Mouse (Mus musculus) lung, postnatal 10 days (tissue): Measurements from ENCODE around the gene Ppp1r15a.
A peak's percentile ranks its signal among the peaks of the same experiment; 100 is the strongest.
"Not testable (repeated sequence)": the region's sequence is repeated elsewhere in the genome, so short reads cannot be mapped to it uniquely, and the experiment has no call there.

ENCODE experiments used
- DNase-seq: peaks from one replicate; pipeline ENCODE4 v3.0.0; 2021

Ppp1r15a gene

DNA sequence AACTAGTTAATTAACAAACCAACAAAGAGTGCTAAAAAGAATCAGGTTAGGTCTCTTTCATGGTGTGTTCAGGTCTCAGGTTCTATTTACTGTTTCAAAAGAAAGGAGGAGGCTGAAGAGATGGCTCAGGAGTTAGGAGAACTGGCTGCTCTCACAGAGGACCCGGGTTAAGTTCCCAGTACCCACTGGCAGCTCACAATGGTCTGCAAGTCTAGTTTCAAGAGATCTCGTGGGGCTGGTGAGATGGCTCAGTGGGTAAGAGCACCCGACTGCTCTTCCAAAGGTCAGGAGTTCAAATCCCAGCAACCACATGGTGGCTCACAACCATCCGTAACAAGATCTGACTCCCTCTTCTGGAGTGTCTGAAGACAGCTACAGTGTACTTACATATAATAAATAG is 45.8 kb downstream of the Ppp1r15a start:
- DNase-seq = not testable (repeated sequence)

DNA sequence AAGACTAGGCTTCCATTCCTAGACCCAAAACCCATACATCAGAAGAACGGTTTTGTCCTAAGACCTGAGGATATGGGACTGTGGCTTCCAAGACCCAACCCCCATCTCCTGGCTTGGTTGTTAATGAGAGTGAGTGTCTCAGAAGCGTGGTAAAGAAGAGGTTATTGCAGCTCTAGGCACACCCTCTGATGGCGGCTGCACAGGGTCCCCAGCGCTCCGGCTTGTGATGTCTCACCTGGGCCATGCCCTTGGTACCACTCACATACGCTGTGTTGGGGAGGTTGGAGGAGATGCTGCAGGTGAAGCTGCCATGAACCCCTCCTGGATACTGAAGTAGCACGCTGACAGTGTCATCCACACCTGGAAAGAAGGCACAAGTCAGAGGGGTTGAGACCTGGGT is 47.3 kb downstream of the Ppp1r15a start:
- DNase-seq = no peak

DNA sequence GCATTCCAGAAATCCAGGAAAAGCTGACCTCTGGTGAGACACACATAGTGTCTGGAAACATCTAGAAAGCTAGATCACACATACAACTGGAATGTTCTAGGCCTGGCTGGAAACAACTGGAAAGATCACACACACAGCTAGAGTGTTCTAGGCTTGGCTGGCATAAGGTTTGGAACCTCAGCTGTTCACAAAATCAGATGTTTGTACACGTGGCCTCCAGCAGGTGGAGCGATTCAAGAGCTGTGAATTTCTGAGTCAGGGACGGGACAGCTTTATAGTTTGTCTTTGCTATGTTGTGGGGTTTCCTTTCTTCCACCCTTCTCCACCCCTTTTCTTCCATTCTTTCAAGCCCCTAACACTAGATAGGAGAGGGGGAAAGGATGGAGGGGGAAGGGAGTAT is 49.1 kb downstream of the Ppp1r15a start:
- peak; percentile 83 for DNase-seq

DNA sequence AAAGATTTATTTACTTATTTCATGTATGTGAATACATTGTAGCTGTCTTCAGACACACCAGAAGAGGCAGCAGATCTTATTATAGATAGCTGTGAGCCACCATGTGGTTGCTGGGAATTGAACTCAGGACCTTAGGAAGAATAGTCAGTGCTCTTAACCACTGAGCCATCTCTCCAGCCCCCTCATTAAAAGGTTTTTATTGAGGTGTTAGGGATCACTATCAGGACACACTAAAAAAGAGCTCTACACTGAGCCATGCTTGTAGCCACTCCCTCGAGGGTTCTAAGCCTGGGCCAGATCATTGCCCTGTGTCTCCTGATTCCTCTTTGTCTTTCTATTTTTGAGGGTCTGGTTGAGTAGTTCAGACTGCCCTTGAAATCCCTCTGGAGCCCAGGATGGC is 49.6 kb downstream of the Ppp1r15a start:
- DNase-seq = no peak

DNA sequence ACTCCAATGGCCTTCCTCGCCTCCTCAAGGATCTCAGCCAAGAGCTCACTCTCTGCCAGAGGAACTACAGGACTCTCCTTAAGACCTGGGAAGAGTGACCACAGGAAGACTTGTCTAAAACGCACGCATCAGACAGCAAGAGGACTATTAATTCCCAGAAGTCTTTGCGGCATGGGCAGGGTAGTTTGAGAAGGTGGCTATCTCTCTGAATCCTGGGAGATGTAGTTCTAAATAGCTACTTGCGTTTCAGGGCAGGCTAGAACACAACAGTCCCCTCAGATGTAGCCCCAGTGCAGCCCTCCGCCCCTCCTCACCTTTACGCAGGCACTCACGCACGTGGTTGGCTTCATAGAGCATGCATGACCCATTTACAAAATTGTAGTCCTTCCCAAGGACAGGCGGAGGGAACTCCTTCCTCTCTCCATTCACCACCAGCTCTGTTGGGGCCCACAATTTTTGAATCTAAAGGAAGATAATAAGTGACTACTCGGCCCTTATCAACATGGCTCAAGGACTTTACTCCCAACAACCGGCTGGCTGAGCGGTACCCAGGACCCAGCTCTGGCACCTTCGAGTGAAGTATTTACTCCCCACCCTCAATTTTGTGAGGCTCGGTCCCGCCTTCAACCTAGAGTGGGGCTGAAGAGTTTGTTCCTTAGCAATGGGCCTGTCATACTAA is 50.6 kb downstream of the Ppp1r15a start:
- DNase-seq = peak; percentile 64
